Mouse (Mus musculus) heart, embryonic 12.5 days (tissue): Measurements from ENCODE around the gene Cntn2. TPM values are rescaled to one million over a fixed set of nuclear protein-coding genes. Genes with fewer than 3 reads are reported as not detected.

Experiments
- ATAC-seq: fragments of 200-750 bp; cut with Nextera tagmentation; 2 replicates; pipeline ENCODE4 v1.8.0; 2017; ENCODE audit warnings: moderate TSS enrichment, moderate library complexity; ENCODE audit not compliant: insufficient number of reproducible peaks, low FRiP score
- H3K27ac ChIP-seq: fragments of 300-500 bp; sonication (generic); 2 replicates; pipeline ENCODE4 v1.5.1; 2016; ENCODE audit warnings: mild to moderate bottlenecking, moderate library complexity; ENCODE audit not compliant: poor library complexity, severe bottlenecking
- H3K27me3 ChIP-seq: fragments of 300-500 bp; sonication (generic); replicated peaks from 2 replicates; pipeline ENCODE4 v1.6.1; 2016; ENCODE audit warnings: mild to moderate bottlenecking, moderate library complexity
- H3K36me3 ChIP-seq: fragments of 300-500 bp; sonication (generic); 2 replicates; pipeline ENCODE4 v1.6.1; 2016; ENCODE audit warnings: mild to moderate bottlenecking, moderate library complexity
- H3K4me1 ChIP-seq: fragments of 300-500 bp; sonication (generic); replicated peaks from 2 replicates; pipeline ENCODE4 v1.6.1; 2016; ENCODE audit warnings: mild to moderate bottlenecking
- H3K4me2 ChIP-seq: fragments of 300-500 bp; sonication (generic); 2 replicates; pipeline ENCODE4 v1.6.1; 2016; ENCODE audit warnings: mild to moderate bottlenecking, moderate library complexity
- H3K4me3 ChIP-seq: fragments of 300-500 bp; sonication (generic); 2 replicates; pipeline ENCODE4 v1.5.1; 2016; ENCODE audit warnings: mild to moderate bottlenecking
- H3K9ac ChIP-seq: fragments of 300-500 bp; sonication (generic); 2 replicates; pipeline ENCODE4 v1.6.1; 2016; ENCODE audit warnings: mild to moderate bottlenecking, moderate library complexity
- H3K9me3 ChIP-seq: fragments of 300-500 bp; sonication (generic); replicated peaks from 2 replicates; pipeline ENCODE4 v1.6.1; 2016; ENCODE audit warnings: mild to moderate bottlenecking, moderate library complexity
- WGBS: fragments of 180-500 bp; shearing (Covaris S2); methylation state at CpG from one replicate; pipeline ENCODE4 v1.1.7; 2016; 5-methylcytosine and 5-hydroxymethylcytosine counted together
- polyA plus RNA-seq: library from polyadenylated mRNA; unstranded; fragments of >200 nt; fragmentation: Nextera tagmentation; extraction: Ambion mirVana; gene quantifications from 2 replicates; pipeline ENCODE4 v1.2.1, GENCODE M21; 2016

The Cntn2 gene
- polyA plus RNA-seq, 1 experiment from 2014 or later, result 0.20 TPM

GRCm38 (mm10) chr1:132528647-132529334, 14.3 kb downstream of the Cntn2 start:
- no peak overlapping the region for H3K4me2 ChIP-seq
- H3K4me3 ChIP-seq, result no peak overlapping the region
- no peaks in the 10 kb centered on the region for H3K36me3 ChIP-seq
- H3K27ac ChIP-seq, result no peak overlapping the region
- H3K27me3 ChIP-seq, result peaks cover 71% of the 10 kb centered on the region
- no peak for ATAC-seq
- WGBS, result 77% methylated on average over 19 of the region's 19 CpGs
- H3K9ac ChIP-seq, result no peak overlapping the region
- peaks cover 5% of the 10 kb centered on the region for H3K4me1 ChIP-seq
- H3K9me3 ChIP-seq, result no peaks in the 10 kb centered on the region

GRCm38 (mm10) chr1:132528071-132528470, 15.0 kb downstream of the Cntn2 start:
- no peak overlapping the region for H3K27ac ChIP-seq
- no peaks in the 10 kb centered on the region for H3K36me3 ChIP-seq
- WGBS, result 87% methylated on average over 13 of the region's 13 CpGs
- peaks cover 64% of the 10 kb centered on the region for H3K27me3 ChIP-seq
- peaks cover 5% of the 10 kb centered on the region for H3K4me1 ChIP-seq
- H3K4me3 ChIP-seq, result no peak overlapping the region
- no peak for ATAC-seq
- H3K9ac ChIP-seq, result no peak overlapping the region
- H3K4me2 ChIP-seq, result no peak overlapping the region
- H3K9me3 ChIP-seq, result no peaks in the 10 kb centered on the region

GRCm38 (mm10) chr1:132525832-132526231, 17.2 kb downstream of the Cntn2 start:
- peaks cover 4% of the 10 kb centered on the region for H3K4me1 ChIP-seq
- H3K9me3 ChIP-seq, result no peaks in the 10 kb centered on the region
- no peaks in the 10 kb centered on the region for H3K36me3 ChIP-seq
- H3K9ac ChIP-seq, result no peak overlapping the region
- no peak overlapping the region for H3K4me2 ChIP-seq
- no peak overlapping the region for H3K27ac ChIP-seq
- H3K27me3 ChIP-seq, result peaks cover 59% of the 10 kb centered on the region
- no peak for ATAC-seq
- WGBS, result 8% methylated on average over 10 of the region's 10 CpGs
- H3K4me3 ChIP-seq, result no peak overlapping the region

- no peak for ATAC-seq
- H3K27me3 ChIP-seq, result peaks cover 51% of the 10 kb centered on the region
- H3K9me3 ChIP-seq, result no peaks in the 10 kb centered on the region
- H3K4me1 ChIP-seq, result no peaks in the 10 kb centered on the region
- H3K9ac ChIP-seq, result no peak overlapping the region
- no peak overlapping the region for H3K4me2 ChIP-seq
- no peak overlapping the region for H3K4me3 ChIP-seq
- H3K27ac ChIP-seq, result no peak overlapping the region
- H3K36me3 ChIP-seq, result no peaks in the 10 kb centered on the region
- 29% methylated on average over 4 of the region's 4 CpGs for WGBS
These were observed 19.1 kb downstream of the Cntn2 start for GRCm38 (mm10) chr1:132523920-132524319.

- no peaks in the 10 kb centered on the region for H3K36me3 ChIP-seq
- no peak overlapping the region for H3K4me2 ChIP-seq
- WGBS, result 76% methylated on average over 8 of the region's 8 CpGs
- ATAC-seq, result no peak
- no peak overlapping the region for H3K27ac ChIP-seq
- no peak overlapping the region for H3K9ac ChIP-seq
- no peaks in the 10 kb centered on the region for H3K4me1 ChIP-seq
- H3K4me3 ChIP-seq, result no peak overlapping the region
- H3K9me3 ChIP-seq, result no peaks in the 10 kb centered on the region
- H3K27me3 ChIP-seq, result peaks cover 49% of the 10 kb centered on the region
These were observed 20.0 kb downstream of the Cntn2 start for GRCm38 (mm10) chr1:132523048-132523447.

- Histone ChIP-seq H3K27me3 (peaks cover 31% of the 10 kb centered on the region), H3K4me3 (no peak overlapping the region), H3K27ac (no peak overlapping the region), H3K9ac (no peak overlapping the region), H3K9me3 (no peaks in the 10 kb centered on the region), H3K36me3 (no peaks in the 10 kb centered on the region), H3K4me1 (no peaks in the 10 kb centered on the region), H3K4me2 (no peak overlapping the region)
- WGBS, result 31% methylated on average over 3 of the region's 6 CpGs
- ATAC-seq, result peak; percentile 44; the same call in 1 of the 2 replicates
These were observed 22.3 kb downstream of the Cntn2 start for GRCm38 (mm10) chr1:132520764-132521163.

GRCm38 (mm10) chr1:132519734-132520133, 23.3 kb downstream of the Cntn2 start:
- H3K36me3 ChIP-seq, result no peaks in the 10 kb centered on the region
- H3K27ac ChIP-seq, result no peak overlapping the region
- H3K9ac ChIP-seq, result no peak overlapping the region
- no peaks in the 10 kb centered on the region for H3K9me3 ChIP-seq
- no peak overlapping the region for H3K4me2 ChIP-seq
- H3K4me1 ChIP-seq, result no peaks in the 10 kb centered on the region
- 87% methylated on average over 11 of the region's 11 CpGs for WGBS
- peaks cover 32% of the 10 kb centered on the region for H3K27me3 ChIP-seq
- no peak overlapping the region for H3K4me3 ChIP-seq
- no peak for ATAC-seq

GRCm38 (mm10) chr1:132518621-132519020, 24.4 kb downstream of the Cntn2 start:
- Histone ChIP-seq H3K9ac (no peak overlapping the region), H3K27ac (no peak overlapping the region), H3K4me3 (no peak overlapping the region), H3K4me2 (no peak overlapping the region), H3K27me3 (peaks cover 35% of the 10 kb centered on the region), H3K36me3 (no peaks in the 10 kb centered on the region), H3K4me1 (no peaks in the 10 kb centered on the region), H3K9me3 (no peaks in the 10 kb centered on the region)
- no peak for ATAC-seq
- WGBS, result 81% methylated on average over 18 of the region's 18 CpGs

- H3K4me2 ChIP-seq, result no peak overlapping the region
- ATAC-seq, result no peak
- no peaks in the 10 kb centered on the region for H3K9me3 ChIP-seq
- H3K27ac ChIP-seq, result no peak overlapping the region
- H3K4me1 ChIP-seq, result no peaks in the 10 kb centered on the region
- H3K27me3 ChIP-seq, result peaks cover 32% of the 10 kb centered on the region
- 85% methylated on average over 11 of the region's 11 CpGs for WGBS
- no peak overlapping the region for H3K4me3 ChIP-seq
- no peaks in the 10 kb centered on the region for H3K36me3 ChIP-seq
- H3K9ac ChIP-seq, result no peak overlapping the region
These were observed 26.3 kb downstream of the Cntn2 start for GRCm38 (mm10) chr1:132516776-132517175.

- Histone ChIP-seq H3K9ac (no peak overlapping the region), H3K27me3 (peaks cover 26% of the 10 kb centered on the region), H3K9me3 (no peaks in the 10 kb centered on the region), H3K27ac (no peak overlapping the region), H3K4me3 (no peak overlapping the region), H3K4me1 (no peaks in the 10 kb centered on the region), H3K4me2 (no peak overlapping the region), H3K36me3 (no peaks in the 10 kb centered on the region)
- ATAC-seq, result no peak
- 76% methylated on average over 12 of the region's 12 CpGs for WGBS
These were observed 27.7 kb downstream of the Cntn2 start for GRCm38 (mm10) chr1:132515339-132515738.

- no peak for ATAC-seq
- no peak overlapping the region for H3K4me2 ChIP-seq
- WGBS, result 68% methylated on average over 8 of the region's 8 CpGs
These were observed 30.9 kb downstream of the Cntn2 start for GRCm38 (mm10) chr1:132512106-132512505.

GRCm38 (mm10) chr1:132511521-132511920, 31.5 kb downstream of the Cntn2 start:
- Histone ChIP-seq H3K9me3 (no peaks in the 10 kb centered on the region), H3K9ac (no peak overlapping the region), H3K4me3 (no peak overlapping the region), H3K4me2 (no peak overlapping the region), H3K36me3 (peaks cover 25% of the 10 kb centered on the region), H3K27me3 (peaks cover 21% of the 10 kb centered on the region), H3K4me1 (no peaks in the 10 kb centered on the region), H3K27ac (no peak overlapping the region)
- WGBS, result 48% methylated on average over 8 of the region's 8 CpGs
- no peak for ATAC-seq

More at GRCm38 (mm10) chr1:132512106-132512505, 30.9 kb downstream of the Cntn2 start:
- Histone ChIP-seq H3K9ac (no peak overlapping the region), H3K27ac (no peak overlapping the region), H3K27me3 (peaks cover 21% of the 10 kb centered on the region), H3K36me3 (peaks cover 19% of the 10 kb centered on the region), H3K9me3 (no peaks in the 10 kb centered on the region), H3K4me3 (no peak overlapping the region), H3K4me1 (no peaks in the 10 kb centered on the region)
